Mouse (Mus musculus) thymus, adult 2 months (tissue): Measurements from ENCODE around the gene Grb7. TPM values are rescaled to one million over a fixed set of nuclear protein-coding genes. Genes with fewer than 3 reads are reported as not detected.

ENCODE experiments used
- DNase-seq: peaks from one replicate; pipeline ENCODE4 v3.0.0; 2021
- H3K27ac ChIP-seq: fragments of 200-500 bp; 2 replicates; pipeline ENCODE4 v1.5.1; 2012; ENCODE audit warnings: low read length, control low read depth; ENCODE audit not compliant: control insufficient read depth, insufficient read depth
- H3K27me3 ChIP-seq: fragments of 200-500 bp; 2 replicates; pipeline ENCODE4 v1.6.1; 2012; ENCODE audit warnings: mild to moderate bottlenecking, low read length, moderate library complexity, mixed read lengths; ENCODE audit not compliant: control insufficient read depth, insufficient read depth
- H3K36me3 ChIP-seq: fragments of 200-500 bp; 2 replicates; pipeline ENCODE4 v1.6.1; 2012; ENCODE audit warnings: mild to moderate bottlenecking, low read length, moderate library complexity; ENCODE audit not compliant: control insufficient read depth, insufficient read depth
- H3K4me1 ChIP-seq: fragments of 200-500 bp; replicated peaks from 2 replicates; pipeline ENCODE4 v1.6.1; 2012; ENCODE audit warnings: low read length; ENCODE audit not compliant: control insufficient read depth, insufficient read depth
- H3K4me3 ChIP-seq: fragments of 200-500 bp; 2 replicates; pipeline ENCODE4 v1.5.1; 2012; ENCODE audit warnings: mild to moderate bottlenecking, low read length, control low read depth, moderate library complexity; ENCODE audit not compliant: control insufficient read depth, insufficient read depth
- CTCF ChIP-seq: fragments of 200-500 bp; IDR thresholded peaks from 2 replicates; pipeline ENCODE4 v1.5.1; 2012; ENCODE audit warnings: mild to moderate bottlenecking, control low read depth, low read length, moderate library complexity, borderline replicate concordance; ENCODE audit not compliant: control insufficient read depth, poor library complexity, insufficient read depth; ENCODE audit errors: extremely low read depth
- POLR2A ChIP-seq: fragments of 200-500 bp; IDR thresholded peaks from 2 replicates; pipeline ENCODE4 v1.6.1; 2012; ENCODE audit warnings: mild to moderate bottlenecking, low read length, control low read depth, moderate library complexity; ENCODE audit not compliant: control insufficient read depth, poor library complexity, insufficient read depth; ENCODE audit errors: extremely low read depth
- WGBS: fragments of 180-500 bp; shearing (Covaris S2); methylation state at CpG from one replicate; pipeline ENCODE4 v1.1.7; 2018; 5-methylcytosine and 5-hydroxymethylcytosine counted together
- polyA plus RNA-seq: library from polyadenylated mRNA; depleted of rRNA; stranded (reverse); fragments of >200 nt; gene quantifications from 2 replicates; pipeline ENCODE4 v1.2.3, GENCODE M21; 2012

Gene Grb7
- polyA plus RNA-seq, 1 experiment: 6.8 TPM

DNA sequence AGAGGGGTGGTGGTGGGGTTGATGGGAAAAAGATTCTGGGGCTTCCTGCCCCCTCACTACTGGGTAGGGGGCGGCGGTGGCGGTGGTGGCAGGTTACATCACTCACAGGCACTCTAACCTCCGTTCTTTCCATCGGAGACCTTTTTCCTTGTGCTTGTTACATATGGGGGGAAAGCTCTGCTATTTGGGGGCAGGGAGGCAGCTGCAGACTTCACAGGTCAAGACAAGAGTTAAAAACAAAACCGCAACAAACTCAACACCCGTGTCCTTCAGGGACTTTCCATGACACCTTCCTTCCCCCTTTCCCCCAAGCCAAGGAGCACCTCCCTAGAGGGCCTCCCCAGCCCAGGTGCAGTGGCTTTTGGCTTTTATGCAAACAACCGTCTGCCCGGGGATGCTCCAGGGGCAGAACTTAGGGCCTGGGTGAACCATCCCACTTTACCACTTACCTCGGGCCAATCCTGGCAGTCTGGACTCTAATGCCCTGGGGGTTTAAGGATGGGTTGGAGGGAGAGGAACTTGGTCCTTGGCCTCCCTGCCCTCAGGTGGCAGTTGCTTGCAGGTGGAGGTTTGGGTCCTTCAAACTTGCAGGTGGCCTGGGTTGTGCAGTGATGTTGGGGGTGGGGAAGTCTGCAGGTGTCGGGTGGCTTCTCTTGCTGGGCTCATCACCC, 13.0 kb downstream of the Grb7 start:
- no peaks in the 10 kb centered on the region for H3K27me3 ChIP-seq
- H3K27ac ChIP-seq: peak overlapping the region; percentile 100
- 0 out of 2 replicates have a peak, but pooled peaks have one; percentile 13 for TF ChIP-seq POLR2A
- no peak; the same call in 1 of the 2 replicates for TF ChIP-seq CTCF
- H3K4me3 ChIP-seq: peak overlapping the region; percentile 49
- under 1% methylated on average over 11 of the region's 11 CpGs for WGBS
- H3K36me3 ChIP-seq: no peaks in the 10 kb centered on the region
- peak; percentile 86 for DNase-seq
- H3K4me1 ChIP-seq: peaks cover 64% of the 10 kb centered on the region

DNA sequence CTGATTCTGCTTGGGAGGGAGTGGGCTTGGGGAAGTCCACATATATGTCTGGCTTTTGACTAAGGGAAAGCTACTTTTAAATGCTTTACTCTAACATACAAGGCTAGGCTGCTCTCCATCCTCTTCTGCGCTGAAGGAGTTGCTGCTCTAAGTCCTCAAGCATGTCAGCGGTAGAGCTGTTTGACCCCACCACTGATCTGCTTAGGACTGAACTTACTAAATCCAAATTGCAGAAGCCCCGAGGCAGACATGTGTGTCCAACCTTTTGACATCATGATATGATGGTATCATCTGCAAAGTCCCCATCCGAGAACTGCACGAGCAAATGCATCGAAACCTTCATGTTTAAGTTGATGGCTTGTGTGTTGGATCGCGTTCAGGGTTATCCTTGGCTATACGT, 13.7 kb downstream of the Grb7 start:
- no peak for DNase-seq
- TF ChIP-seq POLR2A (no peak), CTCF (no peak)
- WGBS: 76% methylated on average over 9 of the region's 9 CpGs
- Histone ChIP-seq H3K36me3 (no peaks in the 10 kb centered on the region), H3K4me3 (no peak overlapping the region), H3K27ac (peak overlapping the region; percentile 100), H3K4me1 (peaks cover 70% of the 10 kb centered on the region), H3K27me3 (no peaks in the 10 kb centered on the region)

- H3K27ac ChIP-seq: peak overlapping the region; percentile 91
- peaks cover 6% of the 10 kb centered on the region for H3K36me3 ChIP-seq
- WGBS: 8% methylated on average over 6 of the region's 6 CpGs
- no peak overlapping the region for H3K4me3 ChIP-seq
- no peaks in the 10 kb centered on the region for H3K27me3 ChIP-seq
- no peak for DNase-seq
- no peak for TF ChIP-seq CTCF
- TF ChIP-seq POLR2A: no peak
- peaks cover 82% of the 10 kb centered on the region for H3K4me1 ChIP-seq
These were observed 15.0 kb downstream of the Grb7 start for GRCm38 (mm10) chr11:98461109-98461720.

- 96% methylated on average over 6 of the region's 6 CpGs for WGBS
- no peak for DNase-seq
- H3K27ac ChIP-seq: peak overlapping the region; percentile 49
- H3K27me3 ChIP-seq: no peaks in the 10 kb centered on the region
- H3K4me1 ChIP-seq: peaks cover 77% of the 10 kb centered on the region
- TF ChIP-seq CTCF: no peak
- no peak for TF ChIP-seq POLR2A
- H3K4me3 ChIP-seq: no peak overlapping the region
- H3K36me3 ChIP-seq: peaks cover 16% of the 10 kb centered on the region
These were observed 16.1 kb downstream of the Grb7 start for GRCm38 (mm10) chr11:98462255-98462654.

DNA sequence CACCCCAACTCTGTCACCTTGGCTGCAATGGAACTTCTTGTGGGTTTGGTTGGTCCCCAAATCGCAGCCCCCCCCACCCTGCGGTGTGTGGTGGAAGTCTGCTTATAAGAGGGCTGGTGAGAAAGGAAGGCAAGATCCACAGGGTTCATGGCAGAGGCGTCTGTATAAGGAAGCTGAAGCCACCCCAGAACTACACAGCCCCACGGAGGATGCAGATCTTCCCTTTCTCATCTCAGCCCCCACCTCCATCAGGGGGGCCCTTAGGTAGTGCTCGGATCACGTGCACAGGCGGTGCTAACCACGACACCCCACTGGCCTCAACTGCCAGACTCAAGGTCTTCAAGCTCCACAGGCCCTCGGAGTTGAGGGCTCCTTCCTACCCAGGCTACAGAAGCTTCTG, 17.7 kb downstream of the Grb7 start:
- DNase-seq: peak; percentile 61
- Histone ChIP-seq H3K4me3 (no peak overlapping the region), H3K27me3 (no peaks in the 10 kb centered on the region), H3K27ac (peak overlapping the region; percentile 80), H3K36me3 (peaks cover 20% of the 10 kb centered on the region), H3K4me1 (peaks cover 75% of the 10 kb centered on the region)
- WGBS: 17% methylated on average over 9 of the region's 9 CpGs
- TF ChIP-seq CTCF: 0 out of 2 replicates have a peak, but pooled peaks have one; percentile 3
- 0 out of 2 replicates have a peak, but pooled peaks have one; percentile 17 for TF ChIP-seq POLR2A

DNA sequence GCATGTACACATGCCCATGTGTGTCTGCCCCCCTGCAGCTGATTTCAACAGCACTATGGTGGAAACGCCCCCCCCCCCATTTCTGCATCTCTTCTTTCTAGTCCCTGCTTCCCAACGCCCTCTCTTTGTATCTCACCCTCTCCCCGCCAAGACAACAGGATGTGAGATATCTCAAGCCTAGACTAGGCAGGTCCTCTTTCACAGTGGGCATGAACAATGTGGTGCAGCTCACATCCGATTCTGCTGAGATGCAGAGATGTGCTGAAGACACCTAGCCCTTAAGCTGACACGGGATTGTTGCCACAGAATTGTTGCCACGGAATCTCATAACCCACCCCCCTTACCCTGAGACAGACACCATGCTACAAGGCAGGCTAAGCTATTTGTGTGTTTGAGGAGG, 18.3 kb downstream of the Grb7 start:
- TF ChIP-seq POLR2A (no peak), CTCF (no peak)
- H3K4me3 ChIP-seq: no peak overlapping the region
- H3K4me1 ChIP-seq: peaks cover 74% of the 10 kb centered on the region
- DNase-seq: no peak
- 43% methylated on average over 6 of the region's 6 CpGs for WGBS
- no peaks in the 10 kb centered on the region for H3K27me3 ChIP-seq
- peak overlapping the region; percentile 80 for H3K27ac ChIP-seq
- peaks cover 20% of the 10 kb centered on the region for H3K36me3 ChIP-seq
